Mouse (Mus musculus): Measurements from ENCODE around the gene Klhl15. TPM values are rescaled to one million over a fixed set of nuclear protein-coding genes. Genes with fewer than 3 reads are reported as not detected.

Klhl15 gene
- polyA plus RNA-seq, 1 experiment = 19.2 TPM

DNA sequence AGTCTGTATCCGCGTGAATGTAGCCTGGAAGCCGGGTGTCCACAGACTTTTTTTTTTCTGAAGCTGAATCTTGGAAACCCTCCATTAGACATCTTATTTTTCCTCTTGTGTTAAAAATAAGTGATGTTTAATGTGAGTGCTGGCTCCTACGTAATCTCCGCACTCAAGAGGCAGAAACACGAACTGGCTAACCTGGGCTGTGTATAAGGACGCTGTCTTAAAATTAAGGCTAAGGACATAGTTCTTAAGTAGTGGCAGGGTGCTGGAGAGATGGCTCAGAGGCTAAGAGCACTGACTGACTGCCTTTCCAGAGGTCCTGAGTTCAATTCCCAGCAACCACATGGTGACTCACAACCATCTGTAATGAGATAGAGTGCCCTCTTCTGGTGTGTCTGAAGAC lies 21.0 kb upstream of the Klhl15 start:
- WGBS = 0% methylated on average over 7 of the region's 7 CpGs
- H3K36me3 ChIP-seq (ENCODE audit: control insufficient read depth, insufficient read depth, low read length) = peaks cover 10% of the 10 kb centered on the region
- TF ChIP-seq CTCF (IDR thresholded peaks at IDR 0.05; ENCODE audit: borderline replicate concordance, control insufficient read depth, extremely low read depth, insufficient read depth, low read length, poor library complexity) (no peak), POLR2A (IDR thresholded peaks at IDR 0.05; ENCODE audit: control insufficient read depth, extremely low read depth, insufficient read depth, low read length, poor library complexity) (no peak)
- no peak for DNase-seq
- no peaks in the 10 kb centered on the region; the same call in 1 of the 2 replicates for H3K4me1 ChIP-seq (replicated peaks; ENCODE audit: control insufficient read depth, insufficient read depth, low read length)
- no peak overlapping the region for H3K27ac ChIP-seq (ENCODE audit: control insufficient read depth, insufficient read depth, low read length)
- no peaks in the 10 kb centered on the region for H3K27me3 ChIP-seq (ENCODE audit: control insufficient read depth, insufficient read depth, low read length)
- peak overlapping the region; percentile 100; the same call in 1 of the 2 replicates for H3K4me3 ChIP-seq (ENCODE audit: control insufficient read depth, insufficient read depth, low read length)

DNA sequence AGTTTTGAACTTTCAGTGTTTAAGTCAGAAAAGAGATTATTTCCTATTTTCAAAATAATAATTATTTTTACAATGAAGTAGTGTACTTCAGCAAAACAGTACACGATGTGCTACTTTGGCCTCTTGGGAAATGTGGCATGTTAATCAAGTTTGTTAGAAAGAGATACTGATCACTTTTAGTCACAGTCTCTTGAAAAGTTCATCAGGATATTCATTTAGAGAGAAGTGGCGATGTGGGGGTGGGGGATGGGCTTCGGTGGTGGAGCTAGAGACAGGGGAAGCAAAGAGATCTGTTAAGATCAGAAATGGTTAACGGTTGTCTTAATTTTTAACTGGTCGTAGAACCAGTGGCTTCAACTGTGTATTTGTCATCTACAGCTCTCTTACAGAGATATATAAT lies 967 bp upstream of the Klhl15 start:
- no peak overlapping the region for H3K27ac ChIP-seq (ENCODE audit: control insufficient read depth, insufficient read depth, low read length)
- no peak overlapping the region for H3K4me3 ChIP-seq (ENCODE audit: control insufficient read depth, insufficient read depth, low read length)
- no peaks in the 10 kb centered on the region for H3K27me3 ChIP-seq (ENCODE audit: control insufficient read depth, insufficient read depth, low read length)
- H3K4me1 ChIP-seq (replicated peaks; ENCODE audit: control insufficient read depth, insufficient read depth, low read length) = no peaks in the 10 kb centered on the region
- WGBS = 13% methylated on average over 5 of the region's 5 CpGs
- peak; percentile 2 for DNase-seq
- no peaks in the 10 kb centered on the region for H3K36me3 ChIP-seq (ENCODE audit: control insufficient read depth, insufficient read depth, low read length)
- TF ChIP-seq POLR2A (IDR thresholded peaks at IDR 0.05; ENCODE audit: control insufficient read depth, extremely low read depth, insufficient read depth, low read length, poor library complexity) = no peak
- no peak for TF ChIP-seq CTCF (IDR thresholded peaks at IDR 0.05; ENCODE audit: borderline replicate concordance, control insufficient read depth, extremely low read depth, insufficient read depth, low read length, poor library complexity)

DNA sequence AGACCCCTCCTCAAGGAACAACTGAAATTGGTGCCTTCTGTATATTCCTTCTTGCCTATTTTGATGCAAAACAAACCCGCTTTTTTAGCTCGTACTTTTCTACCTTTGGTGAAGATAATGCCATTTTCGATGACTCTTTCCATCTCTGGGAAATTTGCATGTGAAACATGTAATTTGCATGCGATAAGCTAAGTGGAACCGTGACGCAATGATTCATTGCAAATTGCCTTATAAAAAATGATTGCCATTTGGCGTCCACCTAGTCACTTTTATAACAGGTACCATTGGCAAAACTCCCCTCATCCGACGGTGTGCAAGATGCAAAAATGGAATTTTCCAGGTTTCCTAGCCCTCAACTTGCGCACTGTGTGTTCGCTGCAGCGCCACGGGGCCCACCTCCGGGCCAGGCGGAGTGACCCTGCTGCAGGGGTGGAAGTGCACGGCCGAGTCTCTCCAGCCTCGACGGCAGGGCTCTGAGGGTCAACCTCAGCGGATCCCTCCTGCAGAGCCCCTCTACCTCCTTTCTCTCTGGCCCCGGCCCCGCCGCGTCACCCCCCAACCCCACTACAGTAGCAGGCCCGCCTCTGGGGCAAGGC lies 365 bp upstream of the Klhl15 start:
- H3K27me3 ChIP-seq (ENCODE audit: control insufficient read depth, insufficient read depth, low read length) = no peaks in the 10 kb centered on the region
- TF ChIP-seq CTCF (IDR thresholded peaks at IDR 0.05; ENCODE audit: borderline replicate concordance, control insufficient read depth, extremely low read depth, insufficient read depth, low read length, poor library complexity) = no peak
- no peak for TF ChIP-seq POLR2A (IDR thresholded peaks at IDR 0.05; ENCODE audit: control insufficient read depth, extremely low read depth, insufficient read depth, low read length, poor library complexity)
- no peaks in the 10 kb centered on the region for H3K4me1 ChIP-seq (replicated peaks; ENCODE audit: control insufficient read depth, insufficient read depth, low read length)
- H3K4me3 ChIP-seq (ENCODE audit: control insufficient read depth, insufficient read depth, low read length) = peak overlapping the region; percentile 100
- WGBS = 5% methylated on average over 23 of the region's 25 CpGs
- no peaks in the 10 kb centered on the region for H3K36me3 ChIP-seq (ENCODE audit: control insufficient read depth, insufficient read depth, low read length)
- H3K27ac ChIP-seq (ENCODE audit: control insufficient read depth, insufficient read depth, low read length) = peak overlapping the region; percentile 75
- DNase-seq = no peak

DNA sequence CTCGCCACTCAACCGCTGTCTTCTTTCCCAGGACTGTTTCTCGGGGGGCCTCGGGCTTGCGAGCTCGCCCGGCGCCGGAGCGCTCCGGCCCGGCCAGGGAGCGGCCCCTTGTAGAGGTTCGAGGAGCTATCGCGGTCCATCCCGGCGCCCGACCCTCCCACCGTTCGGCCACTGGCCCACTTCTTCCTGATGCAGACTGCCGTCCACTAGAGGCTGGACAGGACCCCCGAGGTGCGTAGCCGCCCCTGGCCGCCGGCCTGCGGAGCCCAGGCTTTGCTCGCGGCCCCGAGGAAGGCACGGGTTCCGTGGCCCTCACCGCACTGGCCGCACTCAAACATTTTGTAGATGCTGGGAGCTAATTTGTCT lies 774 bp downstream of the Klhl15 start:
- peak; percentile 15 for DNase-seq
- Histone ChIP-seq H3K4me3 (ENCODE audit: control insufficient read depth, insufficient read depth, low read length) (peak overlapping the region; percentile 100), H3K4me1 (replicated peaks; ENCODE audit: control insufficient read depth, insufficient read depth, low read length) (no peaks in the 10 kb centered on the region), H3K36me3 (ENCODE audit: control insufficient read depth, insufficient read depth, low read length) (no peaks in the 10 kb centered on the region), H3K27me3 (ENCODE audit: control insufficient read depth, insufficient read depth, low read length) (no peaks in the 10 kb centered on the region), H3K27ac (ENCODE audit: control insufficient read depth, insufficient read depth, low read length) (no peak overlapping the region)
- WGBS = 0% methylated on average over 34 of the region's 35 CpGs
- no peak for TF ChIP-seq CTCF (IDR thresholded peaks at IDR 0.05; ENCODE audit: borderline replicate concordance, control insufficient read depth, extremely low read depth, insufficient read depth, low read length, poor library complexity)
- no peak for TF ChIP-seq POLR2A (IDR thresholded peaks at IDR 0.05; ENCODE audit: control insufficient read depth, extremely low read depth, insufficient read depth, low read length, poor library complexity)

DNA sequence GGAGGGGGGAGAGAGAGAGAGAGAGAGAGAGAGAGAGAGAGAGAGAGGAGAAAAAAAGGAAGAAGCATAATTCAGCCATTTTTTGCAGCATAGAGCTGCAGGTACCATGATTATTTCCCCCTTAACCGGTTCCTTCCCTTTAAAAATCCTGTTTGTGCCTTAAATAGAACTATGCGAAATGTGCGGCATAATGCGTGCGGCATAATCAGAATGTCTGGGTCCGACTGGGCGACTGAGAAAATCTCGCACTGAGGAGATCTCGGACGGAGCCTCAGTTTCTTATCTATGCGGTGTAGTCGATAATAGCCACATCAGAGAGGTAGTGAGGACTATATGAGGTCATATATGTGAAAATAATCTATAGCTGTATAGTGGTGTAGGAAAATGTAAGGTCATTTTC lies 1.2 kb downstream of the Klhl15 start:
- no peaks in the 10 kb centered on the region for H3K27me3 ChIP-seq (ENCODE audit: control insufficient read depth, insufficient read depth, low read length)

DNA sequence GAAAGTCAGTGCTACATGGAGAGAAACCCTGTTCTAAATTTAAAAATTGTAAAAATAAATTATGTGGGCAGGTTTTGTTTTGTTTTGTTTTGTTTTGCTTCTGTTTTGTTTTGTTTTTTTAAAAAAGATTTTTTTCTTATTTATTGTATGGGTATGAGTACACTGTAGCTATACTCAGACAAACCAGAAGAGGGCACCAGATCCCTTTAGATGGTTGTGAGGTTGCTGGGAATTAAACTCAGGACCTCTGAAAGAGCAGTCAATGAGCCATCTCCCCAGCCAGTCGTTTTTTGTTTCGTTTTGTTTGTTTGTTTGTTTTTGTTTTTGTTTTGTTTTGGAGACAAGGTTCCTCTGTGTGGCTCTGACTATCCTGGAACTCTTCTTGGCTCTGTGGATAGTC lies 54.5 kb downstream of the Klhl15 start:
- 4% methylated on average over 2 of the region's 2 CpGs for WGBS

More for the DNA sequence above, 1.2 kb downstream of the Klhl15 start:
- 2% methylated on average over 12 of the region's 12 CpGs for WGBS
- Histone ChIP-seq H3K4me3 (ENCODE audit: control insufficient read depth, insufficient read depth, low read length) (peak overlapping the region; percentile 100), H3K4me1 (replicated peaks; ENCODE audit: control insufficient read depth, insufficient read depth, low read length) (no peaks in the 10 kb centered on the region), H3K27ac (ENCODE audit: control insufficient read depth, insufficient read depth, low read length) (no peak overlapping the region), H3K36me3 (ENCODE audit: control insufficient read depth, insufficient read depth, low read length) (no peaks in the 10 kb centered on the region)
- no peak for TF ChIP-seq POLR2A (IDR thresholded peaks at IDR 0.05; ENCODE audit: control insufficient read depth, extremely low read depth, insufficient read depth, low read length, poor library complexity)
- TF ChIP-seq CTCF (IDR thresholded peaks at IDR 0.05; ENCODE audit: borderline replicate concordance, control insufficient read depth, extremely low read depth, insufficient read depth, low read length, poor library complexity) = no peak
- no peak for DNase-seq

DNA sequence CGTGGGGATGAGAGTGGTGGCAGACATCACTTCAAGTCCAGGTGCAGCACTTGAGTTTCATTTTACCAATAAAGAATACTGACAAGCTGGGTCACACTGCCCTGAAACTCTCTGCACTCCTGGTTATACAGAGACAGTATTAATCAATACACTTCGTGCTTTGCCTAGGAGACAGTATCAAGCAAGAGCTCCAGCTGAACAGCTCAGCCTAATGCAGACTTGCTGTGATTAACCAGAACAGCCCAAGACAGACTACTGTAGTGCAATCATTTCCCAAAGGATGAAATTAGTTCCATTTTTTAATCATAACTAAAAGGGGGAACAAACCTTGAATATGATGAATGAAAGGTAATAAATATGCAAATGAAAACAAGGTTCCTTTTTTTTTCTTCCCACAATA lies 68.5 kb downstream of the Klhl15 start:
- no peak for DNase-seq
- no peak overlapping the region for H3K4me3 ChIP-seq (ENCODE audit: control insufficient read depth, insufficient read depth, low read length)
- WGBS = 73% methylated on average over 2 of the region's 2 CpGs

More for the DNA sequence above, 54.5 kb downstream of the Klhl15 start:
- no peak for TF ChIP-seq POLR2A (IDR thresholded peaks at IDR 0.05; ENCODE audit: control insufficient read depth, extremely low read depth, insufficient read depth, low read length, poor library complexity)
- TF ChIP-seq CTCF (IDR thresholded peaks at IDR 0.05; ENCODE audit: borderline replicate concordance, control insufficient read depth, extremely low read depth, insufficient read depth, low read length, poor library complexity) = no peak
- no peak overlapping the region for H3K27ac ChIP-seq (ENCODE audit: control insufficient read depth, insufficient read depth, low read length)
- H3K4me1 ChIP-seq (replicated peaks; ENCODE audit: control insufficient read depth, insufficient read depth, low read length) = no peaks in the 10 kb centered on the region
- H3K4me3 ChIP-seq (ENCODE audit: control insufficient read depth, insufficient read depth, low read length) = no peak overlapping the region
- no peaks in the 10 kb centered on the region for H3K36me3 ChIP-seq (ENCODE audit: control insufficient read depth, insufficient read depth, low read length)
- H3K27me3 ChIP-seq (ENCODE audit: control insufficient read depth, insufficient read depth, low read length) = no peaks in the 10 kb centered on the region
- DNase-seq = peak; percentile 30

More for the DNA sequence above, 68.5 kb downstream of the Klhl15 start:
- no peaks in the 10 kb centered on the region for H3K4me1 ChIP-seq (replicated peaks; ENCODE audit: control insufficient read depth, insufficient read depth, low read length)
- no peaks in the 10 kb centered on the region for H3K27me3 ChIP-seq (ENCODE audit: control insufficient read depth, insufficient read depth, low read length)
- no peak for TF ChIP-seq POLR2A (IDR thresholded peaks at IDR 0.05; ENCODE audit: control insufficient read depth, extremely low read depth, insufficient read depth, low read length, poor library complexity)
- no peak for TF ChIP-seq CTCF (IDR thresholded peaks at IDR 0.05; ENCODE audit: borderline replicate concordance, control insufficient read depth, extremely low read depth, insufficient read depth, low read length, poor library complexity)
- no peak overlapping the region for H3K27ac ChIP-seq (ENCODE audit: control insufficient read depth, insufficient read depth, low read length)
- no peaks in the 10 kb centered on the region for H3K36me3 ChIP-seq (ENCODE audit: control insufficient read depth, insufficient read depth, low read length)

Measured in thymus, adult 2 months (tissue).